Mouse (Mus musculus) midbrain, embryonic 12.5 days (tissue): ENCODE data around the gene Sspo. TPM values are rescaled to one million over a fixed set of nuclear protein-coding genes. Genes with fewer than 3 reads are reported as not detected.

Experiments
- ATAC-seq: fragments of 200-750 bp; cut with Nextera tagmentation; 2 replicates; pipeline ENCODE4 v1.8.0; 2017; ENCODE audit warnings: low read depth, moderate TSS enrichment, moderate library complexity; ENCODE audit not compliant: low FRiP score
- H3K27ac ChIP-seq: fragments of 300-500 bp; sonication (generic); replicated peaks from 2 replicates; pipeline ENCODE4 v1.5.1; 2016; ENCODE audit warnings: mild to moderate bottlenecking
- H3K27me3 ChIP-seq: fragments of 300-500 bp; sonication (generic); 2 replicates; pipeline ENCODE4 v1.6.1; 2016; ENCODE audit warnings: mild to moderate bottlenecking
- H3K36me3 ChIP-seq: fragments of 300-500 bp; sonication (generic); 2 replicates; pipeline ENCODE4 v1.6.1; 2016
- H3K4me1 ChIP-seq: fragments of 300-500 bp; sonication (generic); 2 replicates; pipeline ENCODE4 v1.6.1; 2016
- H3K4me2 ChIP-seq: fragments of 300-500 bp; sonication (generic); replicated peaks from 2 replicates; pipeline ENCODE4 v1.6.1; 2016; ENCODE audit warnings: mild to moderate bottlenecking, moderate library complexity
- H3K4me3 ChIP-seq: fragments of 300-500 bp; sonication (generic); 2 replicates; pipeline ENCODE4 v1.5.1; 2016; ENCODE audit warnings: mild to moderate bottlenecking
- H3K9ac ChIP-seq: fragments of 300-500 bp; sonication (generic); replicated peaks from 2 replicates; pipeline ENCODE4 v1.6.1; 2016; ENCODE audit warnings: mild to moderate bottlenecking, moderate library complexity
- H3K9me3 ChIP-seq: fragments of 300-500 bp; sonication (generic); 2 replicates; pipeline ENCODE4 v1.6.1; 2016; ENCODE audit warnings: mild to moderate bottlenecking
- WGBS: fragments of 180-500 bp; shearing (Covaris S2); methylation state at CpG from one replicate; pipeline ENCODE4 v1.1.7; 2016; 5-methylcytosine and 5-hydroxymethylcytosine counted together
- polyA plus RNA-seq: library from polyadenylated mRNA; unstranded; fragments of >200 nt; fragmentation: Nextera tagmentation; extraction: Ambion mirVana; gene quantifications from 2 replicates; pipeline ENCODE4 v1.2.1, GENCODE M21; 2016

Sspo gene
- polyA plus RNA-seq: 0.10 and 0.22 TPM in 2 replicates

DNA sequence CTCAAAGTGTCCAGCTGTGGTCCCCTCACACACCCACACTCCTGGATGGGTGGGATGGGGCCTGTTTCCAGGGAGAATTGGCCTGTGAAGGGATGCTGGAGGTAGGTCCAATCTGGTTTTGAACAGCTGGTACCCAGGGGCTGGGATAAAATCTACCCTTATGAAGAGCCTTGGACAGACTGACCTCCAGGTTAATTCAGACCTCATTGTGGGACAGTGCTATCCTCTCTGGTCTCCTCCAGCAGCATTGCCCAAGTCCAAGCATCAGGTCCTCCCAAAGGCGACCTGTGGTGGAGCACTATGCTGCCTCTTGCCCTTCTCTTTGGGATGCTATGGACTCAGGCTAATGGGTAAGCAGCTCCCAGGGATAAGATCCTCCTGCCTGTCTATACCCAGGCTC, at the start of gene Sspo:
Gene Sspo (plus strand): TSS at position 301 of the 400 bp plus-strand sequence.
- 81% methylated on average over 1 of the region's 1 CpGs for WGBS
- Histone ChIP-seq H3K9me3 (no peaks in the 10 kb centered on the region), H3K4me1 (peaks cover 16% of the 10 kb centered on the region), H3K4me2 (no peak within 1 kb of the TSS), H3K27ac (no peak within 1 kb of the TSS), H3K9ac (no peak within 1 kb of the TSS), H3K27me3 (no peaks in the 10 kb centered on the region), H3K4me3 (no peak within 1 kb of the TSS), H3K36me3 (no peaks in the 10 kb centered on the region)
- ATAC-seq: no peak

DNA sequence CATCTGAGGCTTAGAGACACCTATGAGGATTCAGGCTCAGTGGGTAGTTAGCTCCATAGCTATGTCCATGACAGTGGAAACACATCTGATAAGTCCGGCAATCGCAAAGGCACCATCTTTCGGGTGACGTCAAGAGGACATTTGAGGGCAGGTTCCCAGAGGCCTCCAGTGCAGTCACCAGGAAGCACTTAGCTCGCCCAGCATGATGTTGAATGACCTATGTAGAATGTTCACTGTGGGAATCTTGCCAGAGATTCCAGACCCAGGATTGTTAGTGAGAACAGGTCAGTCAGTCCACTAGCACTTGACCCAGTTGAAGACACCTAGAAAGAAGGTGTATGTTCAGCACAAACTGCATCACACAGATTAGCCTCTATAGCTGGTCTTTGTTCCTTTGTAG, 48.1 kb upstream of the Sspo start:
- no peak for ATAC-seq
- Histone ChIP-seq H3K9ac (no peak overlapping the region), H3K27ac (no peak overlapping the region), H3K9me3 (no peaks in the 10 kb centered on the region), H3K27me3 (no peaks in the 10 kb centered on the region), H3K36me3 (peaks cover 15% of the 10 kb centered on the region), H3K4me2 (no peak overlapping the region), H3K4me3 (no peak overlapping the region), H3K4me1 (peaks cover 21% of the 10 kb centered on the region)
- 95% methylated on average over 5 of the region's 5 CpGs for WGBS

DNA sequence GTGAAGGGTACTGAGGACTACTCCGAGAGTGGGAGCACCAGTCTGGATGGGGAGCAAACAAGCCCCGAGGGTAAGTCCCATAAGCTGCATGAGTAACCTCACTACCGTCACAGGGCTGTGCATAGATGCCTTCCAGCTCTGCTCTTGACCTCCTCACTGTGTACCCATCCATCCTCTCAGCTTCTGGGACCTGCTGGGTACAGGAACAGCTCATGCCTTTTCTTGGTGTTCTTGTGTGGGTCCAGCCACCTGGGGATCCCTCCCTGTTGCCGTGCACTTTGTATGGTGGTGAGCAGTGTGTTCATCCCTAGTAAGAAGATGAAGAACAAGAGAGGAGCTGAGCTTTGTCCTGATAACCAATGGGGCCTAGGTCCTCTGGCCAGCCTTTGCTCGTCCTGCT, 44.0 kb upstream of the Sspo start:
- Histone ChIP-seq H3K9ac (no peak overlapping the region), H3K36me3 (peaks cover 56% of the 10 kb centered on the region), H3K4me1 (no peaks in the 10 kb centered on the region; the same call in 1 of the 2 replicates), H3K4me3 (no peak overlapping the region), H3K9me3 (no peaks in the 10 kb centered on the region), H3K4me2 (no peak overlapping the region), H3K27ac (no peak overlapping the region), H3K27me3 (no peaks in the 10 kb centered on the region)
- ATAC-seq: no peak
- 90% methylated on average over 5 of the region's 5 CpGs for WGBS

DNA sequence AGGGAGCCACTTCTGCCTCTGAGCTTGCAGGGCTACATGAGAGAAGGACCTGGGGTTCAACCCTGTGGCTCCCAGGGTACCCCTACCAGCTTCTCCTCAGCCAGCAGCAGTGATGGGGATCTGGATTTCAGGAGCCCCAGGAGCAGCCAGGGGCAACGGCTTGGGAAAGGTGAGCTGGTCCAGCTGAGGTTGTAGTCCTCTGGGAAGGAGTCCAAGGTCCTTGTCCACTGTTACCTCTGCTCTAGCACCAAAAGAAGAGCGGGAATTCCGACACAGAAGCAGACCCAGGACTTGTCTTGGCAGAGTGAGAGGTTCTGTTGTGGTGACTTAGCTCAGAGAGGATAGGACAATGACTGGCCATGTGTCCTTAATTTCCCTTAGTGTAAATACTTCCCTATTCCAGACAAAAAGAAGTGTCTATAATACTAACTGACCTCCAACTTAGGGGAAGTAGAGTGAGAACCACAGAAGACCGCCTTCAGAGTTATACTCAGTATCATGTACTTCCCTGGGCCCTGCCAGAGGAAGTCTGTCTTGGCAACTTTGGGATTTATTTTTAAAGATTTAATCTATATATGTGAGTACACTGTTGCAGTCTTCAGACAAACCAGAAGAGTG, 38.2 kb upstream of the Sspo start:
- Histone ChIP-seq H3K27me3 (no peaks in the 10 kb centered on the region), H3K36me3 (peaks cover 99% of the 10 kb centered on the region), H3K9ac (no peak overlapping the region), H3K4me1 (no peaks in the 10 kb centered on the region), H3K27ac (no peak overlapping the region), H3K4me3 (no peak overlapping the region), H3K9me3 (no peaks in the 10 kb centered on the region), H3K4me2 (no peak overlapping the region)
- no peak for ATAC-seq
- WGBS: 92% methylated on average over 4 of the region's 4 CpGs

DNA sequence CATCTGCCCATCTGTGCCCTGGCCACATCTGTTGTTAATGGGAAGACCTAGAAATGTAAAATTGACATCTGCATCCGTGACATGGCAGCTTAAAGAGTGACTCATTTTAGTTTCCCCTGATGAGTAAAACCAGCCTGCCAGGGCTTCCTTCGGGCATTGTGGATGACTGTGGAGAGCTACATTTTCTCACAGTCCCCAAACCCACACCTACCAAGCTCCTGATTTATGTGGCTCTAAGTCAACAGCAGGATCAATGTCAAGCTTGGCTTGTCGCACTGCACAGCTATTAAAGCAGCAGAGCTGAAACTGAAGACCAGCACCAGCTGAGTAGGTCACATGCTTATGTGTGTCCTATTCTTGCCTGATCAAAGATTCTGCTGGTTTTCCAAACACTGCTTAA, 37.5 kb upstream of the Sspo start:
- Histone ChIP-seq H3K4me1 (no peaks in the 10 kb centered on the region), H3K4me3 (no peak overlapping the region), H3K36me3 (peaks cover 99% of the 10 kb centered on the region), H3K27me3 (no peaks in the 10 kb centered on the region), H3K9me3 (no peaks in the 10 kb centered on the region), H3K9ac (no peak overlapping the region), H3K4me2 (no peak overlapping the region), H3K27ac (no peak overlapping the region)
- WGBS: 80% methylated on average over 3 of the region's 3 CpGs
- no peak for ATAC-seq

DNA sequence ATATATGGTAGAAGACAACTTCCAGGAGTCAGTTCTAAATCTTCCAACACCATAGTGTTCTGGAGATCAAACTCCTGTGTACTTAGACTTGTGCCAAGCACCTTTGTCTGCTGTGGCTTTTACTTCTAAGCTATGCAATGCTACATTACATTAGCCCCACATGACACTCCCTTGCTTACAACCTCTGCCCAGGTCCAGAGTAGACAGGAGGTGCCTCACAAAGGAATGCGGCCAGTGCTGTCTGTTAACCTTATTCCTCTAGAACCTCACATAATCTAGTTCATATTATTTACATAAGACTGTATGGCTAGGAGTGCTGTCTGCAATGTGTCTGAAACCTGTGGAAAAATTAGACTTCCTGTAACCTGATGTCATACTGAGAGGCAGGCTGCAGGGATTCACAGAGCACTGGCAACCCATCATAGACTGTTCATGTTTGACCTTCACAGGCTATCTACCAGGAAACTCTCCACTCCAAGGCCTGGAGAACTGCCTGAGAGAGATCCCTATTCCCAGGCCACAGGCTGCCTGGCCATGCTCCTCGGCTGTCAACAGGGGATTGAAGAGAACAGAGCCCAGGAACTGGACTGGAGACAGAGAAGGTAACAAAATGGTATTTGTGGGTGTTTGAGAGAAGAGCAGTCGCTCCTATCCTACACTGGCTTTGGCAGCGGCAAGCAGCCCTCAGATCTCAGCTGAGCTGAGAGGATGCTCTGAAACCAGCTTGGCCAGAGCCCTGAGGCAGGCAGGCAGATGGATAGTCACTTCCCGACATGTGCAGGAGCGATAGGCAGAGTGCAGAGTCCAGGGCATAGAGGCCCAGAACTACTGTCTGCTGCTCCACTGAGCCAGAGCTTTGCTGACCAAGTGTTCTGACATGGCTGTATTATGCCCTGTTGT, 36.6 kb upstream of the Sspo start:
- Histone ChIP-seq H3K4me1 (no peaks in the 10 kb centered on the region), H3K4me3 (no peak overlapping the region), H3K27me3 (no peaks in the 10 kb centered on the region), H3K4me2 (no peak overlapping the region), H3K9ac (no peak overlapping the region), H3K36me3 (peaks cover 100% of the 10 kb centered on the region), H3K27ac (no peak overlapping the region), H3K9me3 (no peaks in the 10 kb centered on the region)
- WGBS: 90% methylated on average over 6 of the region's 6 CpGs
- no peak for ATAC-seq

DNA sequence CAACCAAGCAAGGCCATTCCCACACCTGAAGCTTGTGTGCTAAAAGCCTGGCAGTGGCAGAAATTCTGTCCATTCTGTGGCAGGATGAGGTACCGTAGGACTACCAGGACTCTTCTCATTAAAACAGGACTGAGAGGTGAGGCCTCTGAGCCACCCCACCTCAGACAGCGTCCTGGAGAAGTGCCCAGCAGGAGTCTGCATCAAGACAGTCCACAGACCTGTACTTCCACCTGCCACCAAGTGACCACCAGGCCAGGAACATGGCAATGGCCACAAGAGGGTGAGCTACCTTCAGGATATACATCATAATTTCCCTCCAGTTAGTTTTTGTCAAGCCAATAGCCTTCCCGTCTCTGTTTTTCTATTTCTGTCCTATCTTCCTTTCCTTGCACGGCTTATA, 35.9 kb upstream of the Sspo start:
- no peak overlapping the region for H3K9ac ChIP-seq
- H3K36me3 ChIP-seq: peaks cover 100% of the 10 kb centered on the region
- H3K27ac ChIP-seq: no peak overlapping the region
- no peaks in the 10 kb centered on the region for H3K27me3 ChIP-seq
- H3K4me1 ChIP-seq: no peaks in the 10 kb centered on the region
- no peak for ATAC-seq
- no peaks in the 10 kb centered on the region for H3K9me3 ChIP-seq
- H3K4me3 ChIP-seq: no peak overlapping the region
- no peak overlapping the region for H3K4me2 ChIP-seq
- 94% methylated on average over 4 of the region's 4 CpGs for WGBS

DNA sequence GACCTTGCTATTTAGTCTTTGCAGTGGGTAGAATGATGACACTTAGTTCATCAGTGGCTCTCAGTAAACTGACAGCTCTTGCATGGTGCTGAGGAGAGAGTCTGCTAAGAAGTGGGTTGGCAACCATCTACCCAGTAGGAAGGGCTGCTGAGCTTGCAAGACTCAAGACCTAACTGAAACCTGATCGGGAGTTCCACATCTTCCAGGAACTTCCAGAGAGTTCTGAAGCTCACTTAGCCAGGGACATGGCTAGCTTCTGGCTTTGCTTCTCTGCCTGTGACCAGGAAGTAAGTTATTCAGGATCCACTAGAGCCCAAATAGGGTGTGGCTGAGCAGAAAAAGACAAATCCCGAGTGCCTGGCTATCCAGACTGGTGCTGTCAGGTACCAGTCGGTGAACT, 35.4 kb upstream of the Sspo start:
- ATAC-seq: no peak
- Histone ChIP-seq H3K9ac (no peak overlapping the region), H3K36me3 (peaks cover 100% of the 10 kb centered on the region), H3K4me2 (no peak overlapping the region), H3K4me1 (no peaks in the 10 kb centered on the region), H3K4me3 (no peak overlapping the region), H3K27ac (no peak overlapping the region), H3K27me3 (no peaks in the 10 kb centered on the region), H3K9me3 (no peaks in the 10 kb centered on the region)
- 83% methylated on average over 3 of the region's 3 CpGs for WGBS

DNA sequence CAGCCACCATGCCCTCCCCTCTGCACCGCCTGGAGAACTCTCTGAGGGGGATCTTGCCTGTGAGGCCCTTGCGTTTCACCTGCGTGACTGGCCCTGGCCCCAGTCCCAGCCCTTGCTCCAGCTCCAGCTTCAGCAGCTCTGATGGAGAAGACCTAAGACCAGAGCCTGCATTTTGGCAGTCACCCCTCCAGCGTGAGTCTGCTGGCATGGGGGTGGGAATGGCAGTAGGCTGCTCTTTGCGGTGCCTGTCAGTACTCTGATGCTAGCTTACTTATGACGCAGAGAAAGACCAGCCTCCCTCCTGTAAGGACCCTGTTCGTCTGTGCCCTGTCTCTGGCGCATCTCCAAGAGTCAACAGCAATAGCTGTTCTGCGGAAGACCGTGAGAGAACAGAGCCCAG, 34.9 kb upstream of the Sspo start:
- Histone ChIP-seq H3K4me2 (no peak overlapping the region), H3K27ac (no peak overlapping the region), H3K36me3 (peaks cover 98% of the 10 kb centered on the region), H3K4me1 (no peaks in the 10 kb centered on the region), H3K9me3 (no peaks in the 10 kb centered on the region), H3K9ac (no peak overlapping the region), H3K27me3 (no peaks in the 10 kb centered on the region), H3K4me3 (no peak overlapping the region)
- ATAC-seq: no peak
- WGBS: 92% methylated on average over 10 of the region's 10 CpGs

DNA sequence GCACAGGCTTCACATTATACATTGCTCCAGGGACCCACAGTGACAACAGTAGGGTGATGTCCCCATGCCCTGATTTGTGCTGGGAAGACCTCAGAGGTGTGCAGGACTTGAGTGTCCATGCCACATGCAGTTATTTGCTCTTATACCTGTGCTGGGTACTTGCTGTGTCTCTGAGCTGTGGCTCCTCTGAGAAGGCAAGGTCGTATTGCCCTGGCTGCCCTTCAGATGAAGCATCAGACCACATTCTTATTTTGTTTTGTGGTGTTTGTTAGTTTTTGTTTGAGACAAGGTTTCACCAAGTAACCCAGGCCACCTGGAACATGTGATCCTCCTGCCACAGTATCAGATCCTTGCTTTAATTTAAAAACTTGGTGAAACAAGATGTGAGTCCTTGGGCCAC, 33.1 kb upstream of the Sspo start:
- Histone ChIP-seq H3K4me2 (no peak overlapping the region), H3K4me1 (no peaks in the 10 kb centered on the region), H3K4me3 (no peak overlapping the region), H3K36me3 (peaks cover 89% of the 10 kb centered on the region), H3K9me3 (no peaks in the 10 kb centered on the region), H3K9ac (no peak overlapping the region), H3K27ac (no peak overlapping the region), H3K27me3 (no peaks in the 10 kb centered on the region)
- WGBS: 80% methylated on average over 1 of the region's 1 CpGs
- ATAC-seq: no peak

DNA sequence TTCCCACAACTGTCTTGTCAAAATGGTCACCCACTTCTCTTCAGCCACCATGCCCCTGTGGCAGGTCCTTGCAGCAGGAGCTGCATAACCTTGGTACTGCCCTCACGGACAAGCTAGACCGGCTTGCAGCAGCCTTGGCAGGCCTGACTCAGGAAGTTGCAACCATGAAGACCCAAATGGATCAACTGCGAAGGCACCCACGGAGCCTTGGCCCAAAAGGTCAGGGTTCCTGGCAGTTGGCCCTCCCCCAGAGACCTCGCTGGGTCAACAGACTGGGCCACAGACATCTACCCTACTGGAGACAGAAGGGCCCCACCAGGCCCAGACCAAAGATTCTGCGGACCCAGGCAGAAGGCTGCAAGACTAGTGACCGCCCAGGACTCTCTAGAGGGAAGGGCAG, 32.4 kb upstream of the Sspo start:
- 97% methylated on average over 7 of the region's 7 CpGs for WGBS
- Histone ChIP-seq H3K27me3 (no peaks in the 10 kb centered on the region), H3K27ac (no peak overlapping the region), H3K4me3 (no peak overlapping the region), H3K4me2 (no peak overlapping the region), H3K36me3 (peaks cover 81% of the 10 kb centered on the region), H3K9ac (no peak overlapping the region), H3K9me3 (no peaks in the 10 kb centered on the region), H3K4me1 (no peaks in the 10 kb centered on the region)
- ATAC-seq: no peak

DNA sequence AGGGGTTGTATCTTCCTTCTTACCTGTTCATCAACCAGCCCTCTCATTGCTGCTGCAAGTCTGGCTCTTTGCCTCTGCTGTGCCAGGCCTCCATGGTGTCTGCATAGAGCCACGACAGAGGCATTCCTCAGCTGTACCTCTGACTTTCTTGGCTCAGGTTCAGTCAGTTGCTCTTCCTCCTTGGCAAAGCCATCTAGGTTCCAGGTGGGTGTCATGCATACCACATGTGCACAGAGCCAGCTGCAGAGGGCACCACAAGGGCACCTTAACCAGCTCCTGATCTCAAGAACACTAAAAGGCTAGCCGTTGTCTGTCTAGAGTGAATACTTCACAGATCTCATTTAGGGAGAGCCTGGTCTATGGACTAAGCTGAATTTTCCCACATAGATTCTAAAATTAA, 31.5 kb upstream of the Sspo start:
- no peaks in the 10 kb centered on the region for H3K9me3 ChIP-seq
- WGBS: 93% methylated on average over 2 of the region's 2 CpGs
- ATAC-seq: no peak
- H3K4me2 ChIP-seq: no peak overlapping the region
- no peak overlapping the region for H3K4me3 ChIP-seq
- H3K27ac ChIP-seq: no peak overlapping the region
- no peak overlapping the region for H3K9ac ChIP-seq
- peaks cover 73% of the 10 kb centered on the region for H3K36me3 ChIP-seq
- 0 out of 2 replicates have a peak, but pooled peaks cover 5% of the 10 kb centered on the region for H3K4me1 ChIP-seq
- H3K27me3 ChIP-seq: no peaks in the 10 kb centered on the region
